Mouse (Mus musculus) testis, postnatal 10 days (tissue): ENCODE results near the gene Sh3d19.
A peak's percentile ranks its signal among the peaks of the same experiment; 100 is the strongest.

Experiments used
- DNase-seq: peaks from one replicate; pipeline ENCODE4 v3.0.0; 2021; ENCODE audit warnings: low spot score

Gene Sh3d19

DNA sequence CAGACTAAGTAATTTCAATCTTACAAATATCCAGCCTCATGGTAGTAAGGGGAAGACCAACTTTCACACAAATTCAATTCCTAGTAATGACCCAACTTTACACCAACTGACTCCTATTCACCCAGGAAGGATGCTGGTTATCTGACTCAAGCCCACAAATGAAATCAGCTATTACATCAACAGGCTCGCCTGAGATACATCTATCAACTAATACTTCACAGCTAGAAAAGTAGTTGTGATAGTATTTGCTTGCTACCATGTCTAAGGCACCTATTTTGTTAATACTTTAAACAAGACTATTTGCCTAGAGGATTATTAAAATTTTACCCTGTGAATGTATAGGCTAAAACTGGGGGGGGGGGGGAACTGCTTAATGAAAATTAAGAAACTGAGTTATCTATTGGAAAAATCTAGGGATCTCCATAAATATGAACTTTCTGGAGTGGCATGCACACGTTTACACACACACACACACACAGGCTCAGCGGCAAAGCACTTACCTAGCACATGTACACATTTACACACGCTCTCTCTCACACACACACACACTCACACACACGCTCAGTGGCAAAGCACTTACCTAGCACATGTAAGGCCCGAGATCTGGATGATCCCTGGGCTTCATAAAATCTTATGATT, 166.1 kb downstream of the Sh3d19 start:
- no peak for DNase-seq

DNA sequence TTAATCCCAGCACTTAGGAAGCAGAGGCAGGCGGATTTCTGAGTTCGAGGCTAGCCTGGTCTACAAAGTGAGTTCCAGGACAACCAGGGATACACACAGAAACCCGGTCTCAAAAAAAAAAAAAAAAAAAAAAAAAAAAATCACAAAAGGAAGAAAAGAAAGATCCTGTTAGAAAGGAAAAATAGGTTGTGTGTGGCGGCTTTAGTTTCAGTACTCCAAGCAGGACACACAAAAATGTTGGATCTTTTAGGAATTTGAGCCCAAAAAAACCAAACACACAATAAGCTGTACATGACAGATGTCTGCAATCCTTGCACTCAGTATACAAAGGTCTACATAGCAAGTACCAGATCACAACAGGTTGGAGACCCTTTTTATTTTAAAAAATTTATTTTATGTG, 168.8 kb downstream of the Sh3d19 start:
- DNase-seq: no peak

- DNase-seq: no peak
Measured at GRCm38 (mm10) chr3:86141366-86141765, 170.5 kb downstream of the Sh3d19 start.

- peak; percentile 57 for DNase-seq
Measured at GRCm38 (mm10) chr3:86141886-86142262, 171.0 kb downstream of the Sh3d19 start.

DNA sequence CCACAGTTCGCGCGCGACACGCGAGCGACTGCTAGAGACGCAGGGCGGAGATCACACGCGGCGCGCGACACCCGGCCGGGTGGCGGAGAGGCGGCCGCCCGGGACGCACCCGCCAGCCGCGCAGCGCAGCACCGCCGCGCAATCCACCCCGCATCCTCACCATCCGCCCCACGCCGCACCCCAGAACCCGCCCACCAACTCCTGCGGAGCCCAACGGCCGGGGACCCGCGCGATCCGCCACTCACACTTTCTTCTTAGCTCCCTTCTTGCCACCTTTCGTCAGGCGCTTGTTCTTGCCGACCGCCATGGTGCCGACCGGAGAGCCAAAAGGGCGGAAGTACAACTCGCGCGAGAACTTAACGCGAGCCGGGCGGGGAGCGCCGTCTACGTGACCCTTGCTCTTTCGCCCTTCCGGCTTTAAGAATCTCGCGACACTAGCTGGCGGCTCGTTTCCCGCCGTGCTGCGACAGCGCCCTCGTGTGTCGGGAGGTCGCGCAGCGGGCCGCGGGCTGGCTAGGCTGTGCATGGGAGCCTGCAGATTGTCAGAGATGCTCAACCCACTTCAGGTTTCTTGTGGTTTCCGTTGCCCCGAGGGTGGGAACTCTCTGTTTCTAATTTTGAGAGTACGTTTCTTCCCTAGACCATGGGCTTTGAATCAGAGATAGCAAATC, 171.5 kb downstream of the Sh3d19 start, which contains the start of gene Rps3a1:
TSS of gene Rps3a1 (minus strand) at position 440 of the 671 bp plus-strand sequence.
- DNase-seq: peak; percentile 99

DNA sequence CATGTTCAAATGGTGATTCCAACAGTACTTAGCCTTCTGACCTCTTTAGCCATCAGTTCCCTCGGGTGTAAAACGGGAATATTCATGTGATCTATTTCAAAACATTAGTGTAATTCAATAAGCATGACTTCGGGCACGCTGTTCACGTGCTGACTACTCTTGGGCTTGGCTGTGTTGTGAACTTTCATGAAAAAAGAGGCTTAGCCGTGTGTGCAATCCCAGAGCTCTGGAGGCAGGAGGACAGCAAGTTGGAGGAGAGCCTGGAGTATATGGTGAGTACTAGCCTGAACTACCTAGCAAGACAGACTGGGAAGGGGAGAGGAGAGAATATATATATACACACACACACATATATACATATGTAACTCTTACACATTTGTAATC, 172.0 kb downstream of the Sh3d19 start:
- no peak for DNase-seq

DNA sequence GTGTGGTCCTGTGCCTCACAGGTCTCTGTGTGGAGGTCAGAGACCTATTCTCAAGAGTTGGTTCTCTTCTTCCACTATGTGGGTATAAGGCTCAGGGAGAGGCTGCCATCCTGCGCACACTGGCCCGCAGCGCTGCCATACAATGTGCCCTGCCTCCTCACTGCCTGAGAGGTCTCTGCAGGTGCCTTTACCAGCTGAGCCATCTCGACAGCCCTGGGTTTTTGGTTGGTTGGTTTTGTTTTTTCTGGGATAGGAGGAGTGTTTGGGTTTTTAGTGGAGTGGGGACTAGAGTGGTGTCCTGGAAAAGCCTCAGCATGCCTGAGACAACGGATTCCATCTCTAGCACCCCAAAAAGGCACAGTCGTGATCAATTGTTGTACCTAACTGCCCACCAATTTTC, 172.4 kb downstream of the Sh3d19 start:
- DNase-seq: no peak

DNA sequence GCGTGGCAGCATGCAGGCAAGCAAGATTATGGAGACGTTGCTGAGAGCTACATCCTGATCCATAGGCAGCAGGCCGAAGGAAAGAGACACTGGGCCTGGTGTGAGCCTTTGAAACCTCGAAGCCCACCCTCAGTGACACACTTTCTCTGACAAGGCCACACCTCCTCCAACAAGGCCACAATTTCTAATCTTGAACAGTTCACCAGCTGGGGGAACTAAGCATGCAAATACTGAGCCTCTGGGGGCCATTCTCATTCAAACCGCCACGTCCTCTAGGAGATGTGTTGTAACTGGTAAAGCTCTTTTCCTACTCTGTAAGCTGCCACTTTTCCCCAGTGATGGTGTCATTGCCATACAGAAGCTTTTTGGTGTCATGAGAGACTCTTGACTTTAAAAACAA, 178.2 kb downstream of the Sh3d19 start:
- DNase-seq: no peak

DNA sequence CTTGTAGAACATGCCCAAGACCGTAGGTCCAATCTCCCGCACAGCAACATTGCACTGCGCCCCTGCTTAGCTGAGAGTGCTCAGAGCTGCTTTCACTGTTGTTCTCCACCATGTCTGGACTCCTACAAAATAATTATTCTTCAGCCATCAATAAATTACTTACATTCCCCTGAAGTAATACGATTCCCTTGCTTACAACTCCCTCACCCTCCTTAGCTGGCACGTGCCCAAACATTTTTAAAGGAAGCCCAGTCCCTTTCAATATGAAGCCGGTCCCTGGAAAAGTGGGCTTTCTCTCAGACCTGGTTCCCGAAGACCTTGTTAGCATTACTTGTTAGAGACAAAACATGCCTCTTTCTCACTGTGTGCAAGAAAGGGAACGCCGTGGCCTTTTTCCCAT, 178.6 kb downstream of the Sh3d19 start:
- DNase-seq: no peak

GRCm38 (mm10) chr3:86168841-86169425, 198.0 kb downstream of the Sh3d19 start:
- DNase-seq: no peak

DNA sequence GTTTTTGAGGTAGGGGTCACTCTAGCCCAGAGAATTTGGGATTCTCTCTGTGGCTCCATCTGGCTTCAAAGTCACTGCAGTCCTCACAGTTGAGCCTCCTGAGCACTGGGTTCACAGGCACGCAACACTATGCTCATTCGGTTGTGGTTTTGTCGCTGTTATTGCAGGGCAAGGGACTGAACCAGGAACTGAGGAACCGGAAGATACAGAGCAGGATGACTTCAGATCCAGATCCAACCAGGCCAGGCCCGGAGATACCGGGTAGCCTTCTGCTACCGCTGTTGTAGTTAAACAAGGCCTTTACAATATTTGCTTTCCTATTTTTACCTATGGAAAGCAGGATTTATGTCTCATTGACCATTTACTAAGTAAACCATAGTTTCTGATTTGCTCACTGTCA, 208.8 kb downstream of the Sh3d19 start:
- DNase-seq: no peak
